Mouse (Mus musculus): ENCODE data around the gene Srpk2.

DNA sequence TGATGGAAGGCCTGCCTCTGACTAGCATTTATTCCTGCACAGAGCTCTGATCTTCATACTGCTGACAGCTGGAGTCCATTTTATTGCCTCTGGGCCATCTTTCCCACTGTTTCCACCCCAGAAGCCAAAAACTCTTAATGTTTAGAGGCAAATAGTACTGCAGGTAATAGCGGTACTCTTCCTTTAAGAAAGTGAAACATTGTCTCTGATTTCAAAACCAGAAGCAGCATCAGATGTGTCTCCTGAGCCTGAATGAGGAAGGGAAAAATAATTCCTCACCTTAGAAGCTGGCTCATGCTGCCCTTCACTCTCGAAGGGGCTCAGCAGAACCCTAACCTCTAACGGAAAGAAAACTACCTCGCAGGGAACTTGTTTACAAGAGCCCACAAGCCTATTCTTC is 26.8 kb upstream of the Srpk2 start:
- TF ChIP-seq POLR2A (IDR thresholded peaks at IDR 0.05; ENCODE audit: borderline replicate concordance, extremely low read depth, insufficient read depth, insufficient read length, poor library complexity, severe bottlenecking) = no peak
- TF ChIP-seq CTCF (IDR thresholded peaks at IDR 0.05; ENCODE audit: borderline replicate concordance, extremely low read depth, insufficient read depth, insufficient read length) = no peak

Measured in brain, embryonic 14.5 days (tissue).